Mouse (Mus musculus): ENCODE measurements around the gene Zfp712.

The Zfp712 gene

DNA sequence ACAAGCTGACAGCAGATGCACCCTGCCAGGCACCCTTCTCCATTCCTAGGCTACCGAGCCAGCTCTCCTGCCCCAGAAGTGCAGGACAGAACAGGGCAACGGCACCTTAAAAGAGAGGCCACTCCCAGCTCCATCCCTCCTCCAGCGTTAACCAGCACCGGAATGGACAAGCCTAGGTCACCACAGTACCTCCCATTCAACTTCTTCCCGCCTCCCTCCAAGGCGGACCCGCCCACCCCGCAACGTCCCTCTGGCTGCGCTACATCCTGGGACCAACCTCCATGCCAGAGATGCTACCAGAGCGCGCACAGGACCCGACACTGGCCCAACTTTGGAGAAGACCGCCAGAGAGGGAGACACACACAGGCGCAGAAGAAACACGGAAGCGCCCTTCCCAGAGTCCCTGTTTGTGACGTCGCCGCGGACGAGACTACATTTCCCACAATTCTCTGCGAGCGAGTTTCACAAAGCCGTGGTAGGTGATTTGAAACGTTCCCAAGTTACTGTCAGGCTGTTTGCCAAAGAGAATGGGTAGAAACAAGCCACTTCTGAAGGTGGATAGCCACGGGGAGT lies at the start of gene Zfp712:
TSS of gene Zfp712 (minus strand) at position 385 of the 573 bp plus-strand sequence.
- DNase-seq (ENCODE audit: low spot score): peak; percentile 95

DNA sequence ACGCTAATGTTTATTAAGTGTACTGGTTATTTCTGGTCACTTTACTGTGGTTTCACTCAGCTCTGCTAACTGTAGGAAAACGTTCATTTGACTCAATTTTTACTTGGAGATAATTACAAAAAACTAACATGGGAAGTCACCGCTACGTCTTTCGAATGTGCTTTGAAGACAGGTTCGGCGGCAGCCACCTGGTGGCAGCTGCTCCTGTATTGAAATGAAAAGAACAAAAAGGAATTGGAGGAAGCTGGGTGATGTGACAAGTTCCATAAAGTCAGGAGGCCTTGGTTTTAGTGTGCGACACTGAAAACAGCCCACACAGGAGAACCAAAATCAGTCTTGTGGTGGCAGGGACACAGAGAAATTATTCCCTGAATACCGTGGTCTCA lies 47.8 kb upstream of the Zfp712 start:
- no peak for DNase-seq (ENCODE audit: low spot score)

GRCm38 (mm10) chr13:67108194-67108820 lies 47.3 kb upstream of the Zfp712 start, which contains the start of gene Gm28557:
Gene Gm28557, minus strand, starts transcription at chr13:67108604.
- DNase-seq (ENCODE audit: low spot score): peak; percentile 97

DNA sequence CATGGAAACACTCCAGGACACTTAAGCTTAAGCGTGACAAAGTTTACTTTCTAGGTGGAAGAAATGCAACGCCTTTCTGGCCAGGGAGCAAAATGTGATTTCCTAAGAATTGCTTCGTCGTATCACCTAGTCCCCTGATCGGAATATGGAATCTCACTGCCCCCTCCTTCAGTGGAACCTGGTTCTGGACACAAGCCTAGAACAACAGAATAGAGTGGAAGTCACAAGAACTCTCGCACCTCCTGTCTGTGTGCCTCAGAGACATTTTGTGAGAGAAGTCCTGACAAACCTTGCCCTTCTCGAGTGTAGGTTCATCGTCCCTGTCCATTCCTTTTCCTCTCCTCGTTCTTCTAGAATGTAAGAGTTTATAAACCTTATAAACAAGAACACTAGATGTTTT lies 46.7 kb upstream of the Zfp712 start:
- DNase-seq (ENCODE audit: low spot score): no peak

GRCm38 (mm10) chr13:67097876-67098275 lies 36.9 kb upstream of the Zfp712 start, which contains the start of gene Zfp708:
Gene Zfp708, minus strand, starts transcription at chr13:67097976.
- no peak for DNase-seq (ENCODE audit: low spot score)

GRCm38 (mm10) chr13:67090154-67090553 lies 29.2 kb upstream of the Zfp712 start:
- no peak for DNase-seq (ENCODE audit: low spot score)

DNA sequence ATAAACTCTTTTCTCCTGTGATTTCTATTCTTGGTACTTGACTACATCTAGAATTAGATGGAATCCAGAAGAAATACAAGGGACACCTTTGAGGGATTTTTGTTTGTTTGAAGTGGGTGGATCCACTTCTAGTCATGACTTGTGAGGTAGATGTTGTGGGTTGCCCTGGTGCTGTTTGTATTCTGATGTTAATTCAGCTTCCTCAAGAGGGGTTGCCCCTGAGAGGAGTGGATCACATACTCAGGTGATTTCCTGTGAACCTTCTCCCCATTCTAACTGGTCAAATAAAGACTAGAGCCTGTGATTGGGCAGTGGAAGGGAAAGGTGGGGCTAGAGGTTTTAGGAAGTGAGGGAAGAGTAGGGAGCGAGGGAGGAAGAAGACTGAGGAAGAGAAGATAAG lies 21.0 kb upstream of the Zfp712 start:
- DNase-seq (ENCODE audit: low spot score): peak; percentile 11

DNA sequence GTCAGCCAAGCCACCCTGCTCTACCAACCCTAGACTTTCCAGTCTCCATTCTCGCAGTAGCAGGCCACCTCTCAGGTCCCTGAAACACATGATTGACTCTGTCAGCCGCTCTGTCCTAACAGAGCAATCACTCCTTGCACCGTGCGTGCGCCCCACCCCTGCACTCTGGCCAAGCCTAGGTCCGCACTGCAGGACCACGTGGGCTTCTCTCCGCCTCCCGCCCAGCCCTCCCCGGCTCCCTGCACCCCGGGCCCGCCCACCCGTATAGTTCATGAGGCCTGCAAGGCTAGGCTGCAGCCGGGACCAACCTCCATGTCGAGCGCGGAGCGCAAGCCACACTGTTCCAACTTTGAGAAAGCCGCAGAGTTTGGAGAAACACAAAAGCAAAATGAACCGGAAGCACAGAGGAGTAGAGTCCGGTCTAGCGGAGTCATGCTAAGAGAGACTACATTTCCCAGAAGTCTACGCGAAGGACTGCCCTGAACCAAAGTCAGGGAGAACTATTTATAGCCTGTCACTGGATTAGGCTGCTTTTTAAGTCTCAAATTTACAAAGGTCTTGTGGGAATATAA lies 20.3 kb upstream of the Zfp712 start:
- peak; percentile 87 for DNase-seq (ENCODE audit: low spot score)

- DNase-seq (ENCODE audit: low spot score): no peak
Observed at GRCm38 (mm10) chr13:67077244-67077643, 16.3 kb upstream of the Zfp712 start.

- DNase-seq (ENCODE audit: low spot score): no peak
Observed at GRCm38 (mm10) chr13:67072786-67073185, 11.8 kb upstream of the Zfp712 start.

DNA sequence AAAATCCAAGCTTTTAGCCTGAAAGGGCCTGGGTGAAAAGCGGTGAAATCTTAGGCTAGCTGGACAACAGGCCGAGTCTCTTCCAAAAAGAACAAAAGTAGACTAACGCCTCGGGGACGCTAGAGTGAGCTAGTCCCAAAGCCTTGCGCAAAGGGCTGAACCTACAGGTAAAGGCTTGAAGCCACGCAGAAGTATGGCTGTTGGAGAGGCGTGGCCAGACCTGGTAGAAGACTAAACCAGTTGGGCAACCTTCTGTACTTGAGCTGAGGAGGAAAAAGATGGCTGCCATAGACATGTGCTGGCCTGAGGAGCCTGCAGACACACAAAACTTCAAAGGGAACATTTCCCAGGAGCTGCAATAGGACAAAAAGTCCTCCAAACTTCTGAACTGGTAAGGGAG lies 4.4 kb upstream of the Zfp712 start:
- no peak for DNase-seq (ENCODE audit: low spot score)

- DNase-seq (ENCODE audit: low spot score): no peak
Observed at GRCm38 (mm10) chr13:67062427-67062826, 1.5 kb upstream of the Zfp712 start.

GRCm38 (mm10) chr13:67060161-67060785 lies 697 bp downstream of the Zfp712 start:
- peak; percentile 16 for DNase-seq (ENCODE audit: low spot score)
